Mouse (Mus musculus): ENCODE results near the gene Rrp15.
A peak's percentile ranks its signal among the peaks of the same experiment; 100 is the strongest.

Rrp15 gene

DNA sequence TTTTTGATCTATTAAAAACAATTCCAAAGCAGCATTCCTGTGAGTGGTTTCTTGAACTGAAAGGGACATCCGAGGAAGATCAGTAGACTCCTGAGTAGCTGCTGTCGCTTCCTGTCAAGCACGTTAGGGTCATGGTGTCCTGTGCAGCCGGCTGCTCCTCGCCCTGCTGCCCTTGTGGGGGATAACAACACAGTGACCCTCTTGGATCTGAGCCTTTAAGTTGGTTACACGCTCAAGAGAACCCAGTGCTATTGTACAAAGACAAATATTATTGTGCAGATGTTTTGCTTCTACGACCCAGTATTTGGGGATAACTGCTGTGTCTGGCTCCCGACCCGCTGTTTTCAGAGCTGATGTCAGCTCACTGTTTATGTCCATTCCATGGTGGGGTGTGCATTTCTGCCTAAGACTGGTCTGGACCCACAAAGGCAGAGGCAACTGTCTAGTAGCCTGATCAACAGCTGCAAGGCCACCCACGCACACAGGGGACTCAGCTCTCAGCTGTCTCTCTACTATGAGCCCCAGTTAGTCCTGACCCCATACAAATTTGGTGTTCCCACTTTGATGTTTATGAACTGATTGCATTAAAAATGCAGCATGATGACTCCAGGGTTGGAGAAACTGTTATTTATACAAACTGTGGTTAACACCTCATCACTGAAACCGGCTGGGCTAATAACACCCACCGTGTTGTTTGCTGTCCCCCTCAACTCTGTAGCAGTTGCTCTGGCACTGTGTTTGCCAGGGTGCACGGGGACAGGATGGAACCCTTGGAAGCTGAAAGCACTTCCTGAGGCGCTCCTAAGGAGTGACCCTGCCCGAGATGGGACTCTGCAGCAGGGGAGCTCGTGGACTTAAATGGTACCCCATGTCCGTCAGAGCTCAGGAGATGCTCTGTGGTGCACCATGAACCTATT, 33.9 kb downstream of the Rrp15 start:
- no peak for DNase-seq (ENCODE audit: extremely low spot score, low read depth, low spot score)

DNA sequence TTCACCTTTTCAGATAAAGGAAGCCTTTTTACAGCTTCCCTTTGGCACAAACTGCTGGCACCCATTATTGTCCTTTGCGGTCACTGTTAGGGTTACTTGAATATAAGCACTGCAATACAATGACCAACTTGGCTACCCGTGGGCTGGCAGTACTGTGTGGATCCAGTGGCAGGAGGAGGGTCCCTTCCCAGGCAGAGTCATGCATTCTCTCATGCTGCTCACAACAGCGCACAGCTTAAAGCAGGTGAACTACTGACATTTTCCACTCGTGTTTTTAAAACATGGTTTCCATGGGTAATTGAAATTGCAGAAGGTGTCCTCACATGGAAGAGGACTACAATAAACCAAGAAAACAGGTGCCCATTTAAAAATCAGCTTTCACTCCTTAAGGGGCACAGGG, 34.9 kb downstream of the Rrp15 start:
- no peak for DNase-seq (ENCODE audit: extremely low spot score, low read depth, low spot score)

DNA sequence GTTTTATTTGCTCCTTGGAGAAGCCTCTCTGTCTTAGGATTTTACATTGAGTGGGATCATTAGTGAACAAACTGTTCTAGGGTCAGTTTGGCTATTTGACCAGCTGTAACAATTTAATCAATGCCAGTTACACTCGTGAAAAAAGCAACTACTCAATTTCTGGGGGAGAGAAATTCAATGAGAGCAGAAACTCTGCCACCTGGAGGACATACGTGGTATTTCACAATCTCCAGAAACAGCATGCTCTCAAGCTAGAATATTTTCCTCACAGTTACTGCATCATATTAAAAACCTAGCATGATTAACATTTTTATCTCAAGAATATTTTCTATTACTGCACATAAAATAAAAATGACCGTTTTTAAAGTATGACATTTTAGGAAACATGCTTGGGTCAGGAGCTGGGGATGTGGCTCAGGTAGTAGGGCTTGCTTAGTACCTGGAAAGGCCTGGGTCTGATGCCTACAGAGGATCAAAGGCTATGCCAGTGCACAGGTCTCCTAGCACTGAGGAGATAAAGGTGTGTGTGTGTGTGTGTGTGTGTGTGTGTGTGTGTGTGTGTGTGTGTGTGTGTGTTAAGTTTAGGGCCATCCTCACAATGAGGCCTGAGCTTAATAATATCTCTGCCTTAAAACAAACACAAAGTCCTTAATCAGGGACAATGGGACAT, 36.2 kb downstream of the Rrp15 start:
- DNase-seq (ENCODE audit: extremely low spot score, low read depth, low spot score) = peak; percentile 67

DNA sequence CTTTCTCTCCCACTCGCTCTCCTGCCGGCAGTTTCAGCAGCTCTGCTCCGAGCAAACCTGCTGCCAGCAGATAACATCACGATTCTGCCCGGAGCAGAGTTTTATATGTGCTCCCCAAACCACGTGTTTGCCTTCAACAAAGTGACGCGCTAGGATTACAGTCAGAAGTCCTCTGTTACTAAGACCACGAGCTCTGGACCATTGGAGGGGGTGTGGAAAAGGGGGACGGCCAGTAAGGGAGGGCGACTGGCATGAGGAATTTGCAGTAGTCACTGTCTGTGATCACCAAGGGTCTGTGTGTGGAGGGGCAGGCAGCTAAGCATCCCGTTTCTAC, 43.3 kb downstream of the Rrp15 start, which contains the start of gene Tgfb2:
Tgfb2 (minus strand) TSS at position 75 of the 334 bp plus-strand sequence.
- no peak for DNase-seq (ENCODE audit: extremely low spot score, low read depth, low spot score)

DNA sequence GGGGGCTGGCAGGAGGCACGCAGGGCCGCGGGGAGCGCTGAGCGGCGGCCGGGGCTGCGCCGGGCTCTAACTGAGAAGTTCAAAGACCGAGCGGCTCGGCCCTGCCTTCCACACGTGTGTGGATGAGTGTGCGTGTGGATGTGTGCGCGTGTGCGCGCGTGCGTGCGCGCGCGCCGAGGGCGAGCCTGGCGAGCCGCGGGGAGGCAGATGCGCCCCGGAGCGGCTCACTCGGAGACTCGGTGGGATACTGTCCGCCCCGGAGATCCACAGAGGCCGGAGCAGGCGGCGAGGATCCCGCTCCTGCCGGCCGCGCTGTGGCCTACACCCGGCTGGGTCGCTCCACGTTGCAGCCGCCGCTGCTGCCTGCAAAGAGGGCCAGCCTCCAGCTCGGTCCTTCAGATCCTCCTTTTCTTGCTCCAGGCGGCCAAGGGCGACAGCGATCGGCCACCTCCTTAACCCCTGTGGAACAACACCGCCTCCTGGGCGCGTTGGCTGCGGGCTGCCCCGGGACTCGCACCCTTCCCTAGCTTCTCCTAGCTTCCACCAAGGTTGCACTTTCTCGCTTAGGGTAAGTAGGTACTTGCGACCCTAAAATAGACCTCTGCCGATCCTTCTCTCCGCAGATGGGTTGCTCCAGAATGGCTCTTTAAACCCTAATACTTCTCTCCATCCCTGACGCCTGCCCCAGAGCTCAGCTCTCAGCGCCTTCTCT, 43.8 kb downstream of the Rrp15 start:
- no peak for DNase-seq (ENCODE audit: extremely low spot score, low read depth, low spot score)

DNA sequence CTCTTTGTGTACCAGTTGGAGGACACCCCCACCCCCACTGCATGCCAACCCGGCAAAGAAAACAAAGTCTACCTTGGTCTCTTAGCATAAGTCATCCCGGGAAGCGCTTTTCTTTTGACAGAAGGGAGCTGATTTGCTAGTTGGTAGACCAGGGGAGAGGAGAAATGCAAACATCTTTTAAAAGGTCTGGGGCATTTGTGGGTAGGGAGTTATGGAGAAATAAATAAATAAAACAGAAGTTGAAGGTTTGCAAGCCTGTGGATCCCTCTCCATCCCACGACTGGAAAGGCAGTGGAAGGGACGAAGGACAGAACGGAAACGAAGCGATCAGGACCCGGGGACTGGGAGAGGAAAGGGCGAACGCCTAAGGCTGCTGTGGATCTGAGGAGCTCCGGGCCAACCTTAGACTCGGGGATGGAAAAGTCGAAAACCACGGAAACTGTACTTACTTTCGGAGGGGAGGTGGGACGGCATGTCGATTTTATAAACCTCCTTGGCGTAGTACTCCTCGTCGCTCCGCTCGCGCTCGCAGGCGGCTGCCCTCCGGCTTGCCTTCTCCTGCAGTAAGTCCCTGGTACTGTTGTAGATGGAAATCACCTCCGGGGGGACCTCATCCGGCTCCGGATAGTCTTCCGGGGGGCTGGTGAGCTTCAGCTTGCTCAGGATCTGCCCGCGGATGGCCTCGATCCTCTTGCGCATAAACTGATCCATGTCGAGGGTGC, 45.0 kb downstream of the Rrp15 start:
- DNase-seq (ENCODE audit: extremely low spot score, low read depth, low spot score) = no peak

DNA sequence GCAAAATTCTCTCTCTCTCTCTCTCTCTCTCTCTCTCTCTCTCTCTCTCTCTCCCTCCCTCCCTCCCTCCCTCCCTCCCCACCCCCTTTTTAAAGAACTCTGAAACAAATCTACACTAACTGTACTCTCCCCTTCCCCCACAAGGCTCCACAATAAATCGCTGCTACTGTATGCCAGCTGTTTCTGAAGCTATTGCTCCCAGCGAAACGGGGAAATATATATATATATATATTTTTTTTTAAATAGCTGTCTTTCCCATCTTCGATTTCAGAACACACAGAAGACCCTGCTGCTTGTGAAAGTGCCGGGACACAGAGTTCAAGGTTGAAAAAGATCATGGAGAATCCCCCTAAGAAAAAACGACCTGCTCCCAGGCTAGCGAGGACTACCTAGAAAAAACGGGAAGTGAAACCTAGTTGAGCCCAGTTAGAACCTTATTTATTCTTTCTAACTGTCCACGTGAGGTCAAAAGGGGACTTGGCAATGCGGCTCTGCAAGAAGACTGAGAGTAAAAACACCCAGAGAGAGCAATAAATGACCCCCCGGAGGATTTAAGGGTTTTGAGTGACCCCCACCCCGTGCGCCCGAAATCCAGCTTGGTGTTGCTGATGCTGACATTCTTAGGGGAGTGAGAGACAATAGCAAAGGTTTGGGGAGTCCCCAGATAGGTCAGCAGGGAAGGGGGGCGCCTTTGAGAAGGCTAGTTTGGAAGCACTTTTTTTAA, 45.7 kb downstream of the Rrp15 start:
- DNase-seq (ENCODE audit: extremely low spot score, low read depth, low spot score) = no peak

DNA sequence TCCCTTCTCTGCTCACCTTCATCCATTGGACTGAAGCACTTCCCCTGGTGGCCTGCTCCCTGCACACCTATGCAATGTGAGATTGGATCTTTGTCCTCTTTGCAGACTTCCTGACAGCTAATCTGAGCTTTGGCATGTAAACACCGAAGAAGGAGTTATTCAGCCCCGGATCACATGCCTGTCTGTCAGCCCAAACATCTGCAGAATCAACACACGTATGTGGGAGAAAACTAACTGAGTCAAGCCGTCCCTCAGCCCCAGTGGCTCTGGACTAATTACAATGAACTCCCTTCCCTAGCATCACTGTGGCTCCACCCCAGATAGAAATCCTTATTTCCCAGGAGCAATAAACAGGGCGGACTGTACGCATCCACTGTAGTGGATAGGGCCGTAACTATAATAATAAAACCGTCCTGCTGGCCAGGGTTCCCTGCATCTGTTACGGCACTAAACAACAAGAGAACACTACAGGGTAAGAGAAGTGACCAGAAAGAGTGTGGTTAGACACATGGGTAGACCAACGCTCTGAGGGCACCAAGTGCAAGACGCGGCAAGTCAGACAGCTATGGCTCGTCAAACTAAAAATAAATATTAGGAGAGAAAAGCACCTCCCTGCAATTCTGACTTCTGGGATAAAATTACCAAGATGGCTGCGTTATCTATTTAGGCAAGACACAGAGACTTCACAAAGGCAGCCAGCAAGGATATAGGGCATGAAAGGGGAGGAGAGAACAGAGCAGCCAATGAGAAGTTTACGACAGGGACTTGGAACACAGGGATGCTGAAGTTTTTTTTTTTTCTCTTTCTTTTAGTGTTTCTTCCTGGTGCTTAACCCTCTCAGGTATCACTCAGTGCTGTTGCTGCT, 46.5 kb downstream of the Rrp15 start:
- DNase-seq (ENCODE audit: extremely low spot score, low read depth, low spot score) = no peak

DNA sequence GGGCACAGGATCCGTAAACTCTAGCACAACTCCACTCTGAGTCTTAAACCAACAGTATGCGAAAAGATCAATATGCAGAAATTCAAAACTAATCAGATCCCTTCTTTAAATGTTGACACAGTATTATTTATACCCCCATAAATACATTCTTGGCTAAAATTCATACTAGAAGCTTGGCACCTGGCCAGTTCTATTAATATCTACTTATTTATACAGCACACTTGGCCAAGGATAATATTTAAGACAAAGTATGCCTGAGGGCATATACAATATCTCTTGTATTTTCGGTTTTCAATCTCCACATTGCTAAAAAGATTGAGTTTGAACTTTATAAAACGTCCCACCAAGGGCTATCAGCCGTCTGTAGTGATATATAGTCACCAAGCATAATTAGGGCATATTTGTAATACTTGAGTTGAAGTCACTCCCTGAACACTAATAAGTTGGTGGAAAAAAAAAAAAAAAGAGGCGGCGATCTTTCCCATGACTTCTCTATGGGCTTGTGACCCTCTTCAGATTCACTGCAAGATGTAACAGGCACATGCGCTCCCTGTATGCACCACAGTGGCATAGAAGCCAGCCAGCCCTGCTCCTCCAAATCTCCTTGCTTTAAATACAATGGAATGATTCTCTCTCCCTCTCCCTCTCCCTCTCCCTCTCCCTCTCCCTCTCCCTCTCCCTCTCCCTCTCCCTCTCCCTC, 47.8 kb downstream of the Rrp15 start:
- no peak for DNase-seq (ENCODE audit: extremely low spot score, low read depth, low spot score)

DNA sequence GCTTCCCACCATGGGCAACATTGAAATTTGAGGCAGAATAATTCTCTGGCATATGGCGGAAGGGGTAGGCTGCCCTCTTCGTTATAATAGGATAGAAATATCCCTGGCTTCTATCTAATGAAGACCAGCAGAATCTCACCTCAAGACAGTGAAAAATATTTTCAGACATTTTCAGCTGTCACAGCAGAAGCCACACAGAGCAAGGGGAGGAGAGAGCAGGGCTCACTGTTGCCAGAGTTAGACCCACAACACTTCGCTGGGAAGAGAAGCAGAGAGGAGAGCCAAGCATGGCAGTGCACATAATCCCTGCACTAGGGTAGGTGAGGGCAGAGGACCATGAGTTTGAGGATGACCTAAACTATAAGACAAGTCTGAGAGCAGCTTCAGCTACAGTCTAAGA, 48.7 kb downstream of the Rrp15 start:
- DNase-seq (ENCODE audit: extremely low spot score, low read depth, low spot score) = no peak

DNA sequence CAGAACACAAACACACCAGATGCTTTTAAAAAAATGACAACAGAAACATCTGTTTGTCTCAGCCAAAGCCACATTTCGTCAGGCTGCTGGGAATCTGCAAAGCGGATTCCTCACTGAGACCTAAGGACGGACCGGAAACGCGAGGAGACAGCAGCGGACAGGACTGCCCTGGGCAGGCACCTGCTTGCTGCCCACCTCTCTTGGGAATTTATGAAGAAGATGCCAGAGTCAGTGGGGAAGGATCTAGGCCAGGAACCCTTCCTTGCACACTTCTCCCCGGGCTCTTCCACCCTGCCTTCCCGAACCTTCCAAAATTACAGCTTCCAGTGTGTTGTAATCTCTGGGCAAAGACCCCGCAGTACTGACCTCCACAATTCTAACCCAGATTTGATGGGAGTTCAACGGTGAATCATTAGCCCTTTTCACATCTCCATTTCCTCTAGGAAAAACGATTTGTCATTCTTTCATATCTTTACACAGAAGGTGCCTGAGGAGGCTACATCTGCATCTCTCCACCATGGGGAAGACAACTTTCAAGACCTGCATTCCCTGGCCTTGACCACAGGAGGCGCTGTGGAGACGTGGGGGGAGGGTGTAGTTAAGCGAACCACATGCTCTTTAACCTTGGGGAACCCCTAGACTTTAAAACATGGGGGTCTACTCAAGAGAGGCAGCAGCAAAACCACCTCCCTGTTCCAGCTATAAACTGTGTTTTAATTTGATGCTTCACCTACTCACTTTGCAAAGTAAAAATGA, 50.4 kb downstream of the Rrp15 start:
- DNase-seq (ENCODE audit: extremely low spot score, low read depth, low spot score) = no peak

DNA sequence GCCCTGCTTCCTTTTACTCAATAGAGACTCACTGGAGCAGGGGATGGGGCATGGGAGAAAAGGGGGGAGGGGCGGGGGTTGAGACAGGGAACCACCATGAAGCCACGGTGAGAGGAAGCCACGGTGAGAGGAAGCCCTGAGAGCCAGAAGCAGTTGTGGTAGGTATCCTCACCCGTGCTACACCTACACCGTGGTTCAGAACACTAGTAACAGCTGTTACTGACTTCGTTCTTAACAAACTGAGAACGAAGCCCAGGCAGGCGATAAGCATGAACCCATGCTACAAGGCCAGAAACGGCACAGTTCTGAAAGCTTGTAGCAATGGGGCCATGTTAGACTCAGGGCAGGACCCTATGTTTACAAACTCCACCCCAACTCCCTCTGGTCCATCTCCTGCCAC, 52.9 kb downstream of the Rrp15 start:
- no peak for DNase-seq (ENCODE audit: extremely low spot score, low read depth, low spot score)

DNA sequence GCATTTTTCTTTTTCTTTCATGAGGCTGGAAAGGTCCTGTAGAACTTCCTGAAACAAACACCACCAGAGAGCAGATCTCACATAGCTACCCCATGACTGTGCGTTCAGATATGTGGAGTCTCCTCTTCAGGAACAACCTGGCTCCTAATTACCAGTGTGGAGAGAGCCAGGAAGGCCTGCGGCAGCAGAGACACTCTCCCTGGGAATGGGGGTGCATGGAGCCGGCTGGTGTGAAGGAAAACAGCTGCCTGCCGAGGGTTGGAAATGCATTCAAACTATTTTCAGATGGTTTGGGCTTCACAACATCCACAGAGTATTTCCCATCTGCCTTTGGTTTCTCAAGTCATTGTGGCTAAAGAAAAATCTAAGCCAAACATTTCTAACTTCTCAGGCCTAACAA, 53.8 kb downstream of the Rrp15 start:
- DNase-seq (ENCODE audit: extremely low spot score, low read depth, low spot score) = no peak

DNA sequence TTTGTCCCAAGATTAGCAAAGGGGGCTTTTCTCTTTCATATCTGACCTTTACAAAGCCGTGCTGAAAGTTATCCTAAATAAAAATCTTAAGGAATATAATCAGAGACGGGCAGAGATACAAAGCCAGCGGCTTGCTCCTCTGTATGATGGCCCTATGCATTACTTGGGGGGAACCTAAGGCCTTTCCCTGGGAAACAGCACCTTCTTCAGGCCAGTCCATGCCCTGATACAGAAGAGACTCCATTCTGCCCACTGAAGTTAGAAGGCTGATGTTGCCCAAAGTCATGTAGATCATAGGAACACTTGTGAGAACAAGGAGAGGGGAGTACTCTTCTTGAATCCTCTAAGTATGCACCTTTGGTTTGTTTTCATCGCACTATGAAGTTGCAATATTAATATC, 56.8 kb downstream of the Rrp15 start:
- no peak for DNase-seq (ENCODE audit: extremely low spot score, low read depth, low spot score)

DNA sequence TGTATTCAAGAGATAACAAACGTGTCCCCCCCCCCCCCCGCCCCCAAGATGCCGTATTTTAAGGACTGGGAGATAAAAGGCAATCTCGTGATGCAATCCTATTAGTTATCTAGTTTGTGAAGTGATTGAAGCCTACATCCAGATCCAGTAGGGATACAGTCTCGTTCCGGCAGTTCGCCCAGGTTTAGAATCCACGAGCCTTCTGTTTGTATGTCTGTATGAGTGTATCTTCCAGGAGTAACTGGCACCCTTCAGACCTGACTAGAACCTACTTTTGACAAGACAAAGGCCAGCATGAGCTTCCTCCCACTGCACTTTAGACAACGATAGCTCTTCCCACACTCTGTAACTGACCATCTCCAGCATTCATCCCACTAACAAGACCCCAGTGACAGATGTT, 57.5 kb downstream of the Rrp15 start:
- no peak for DNase-seq (ENCODE audit: extremely low spot score, low read depth, low spot score)

DNA sequence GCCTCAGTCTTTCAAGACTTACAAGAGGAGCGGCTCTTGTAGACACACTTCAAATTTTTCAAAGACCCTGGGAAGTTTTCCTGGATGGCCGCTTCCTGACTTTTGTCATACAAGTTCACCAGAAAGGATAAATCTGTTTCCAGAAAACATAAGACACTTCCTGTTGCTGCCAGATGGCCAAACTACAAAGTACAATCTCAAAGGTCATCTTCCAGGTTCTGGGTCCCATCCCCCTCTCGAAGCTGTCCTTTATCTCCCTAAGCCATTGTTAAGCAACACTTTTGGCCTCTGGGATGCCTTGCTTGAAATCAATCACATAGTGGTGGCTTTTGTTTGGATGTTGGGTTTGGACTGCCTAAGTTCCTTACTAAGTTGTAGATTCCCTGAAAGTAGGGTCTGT, 65.1 kb downstream of the Rrp15 start:
- no peak for DNase-seq (ENCODE audit: extremely low spot score, low read depth, low spot score)

DNA sequence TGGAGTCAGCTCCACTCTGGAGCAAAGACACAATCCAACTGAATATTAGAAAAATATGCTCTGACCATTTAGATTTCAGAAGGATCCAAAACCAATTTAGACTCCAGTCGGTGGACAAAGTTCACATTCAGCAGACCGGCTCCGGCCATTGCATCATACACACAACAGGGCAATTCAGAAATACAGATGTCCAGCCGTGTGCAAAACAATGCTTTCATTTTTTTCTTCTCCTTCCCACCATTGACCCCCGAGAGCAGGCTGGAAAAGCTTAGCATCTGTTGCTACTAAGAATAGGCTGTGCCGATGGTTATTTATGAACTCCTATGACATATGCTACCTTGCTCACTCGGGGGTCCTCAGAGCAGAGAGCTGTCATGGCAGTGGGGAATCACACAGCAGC, 66.6 kb downstream of the Rrp15 start:
- DNase-seq (ENCODE audit: extremely low spot score, low read depth, low spot score) = no peak

DNA sequence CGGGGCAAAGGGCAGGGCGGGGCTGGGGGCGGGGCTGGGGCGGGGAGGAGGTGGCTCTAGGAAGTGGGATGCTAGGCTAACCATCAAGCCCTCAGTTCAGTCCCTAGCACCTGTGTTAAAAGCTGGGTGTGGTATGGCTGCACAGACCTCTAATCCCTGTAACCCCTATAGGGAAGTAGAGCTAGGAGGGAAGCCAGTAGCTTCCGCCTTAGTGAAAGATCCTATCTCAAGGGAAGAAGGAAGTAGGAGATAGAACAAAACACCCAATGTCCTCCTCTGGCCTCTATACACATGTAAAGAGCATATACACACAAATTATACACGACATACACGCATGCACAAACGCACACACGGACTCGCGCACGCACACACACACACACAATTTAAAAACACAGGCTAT, 71.5 kb downstream of the Rrp15 start:
- no peak for DNase-seq (ENCODE audit: extremely low spot score, low read depth, low spot score)
